ENCODE assay signal across 18 mouse cellular contexts in genomic region chr1:34020599-34020998, GRCm38 (mm10).
DNase-seq lines count a peak whose midpoint lies in the region; ATAC-seq and TF ChIP-seq lines count a peak whose summit lies in the region.
"Had no signal": no experiment of that assay in that cellular context is flagged by ENCODE, and none has a peak within 500 bp of the region (broad histone marks: within the 10 kb centered on the region; RNA-seq: fewer than 3 reads in every experiment).

No protein-coding gene starts in this region.

- no peaks in the 10 kb centered on the region for H3K9me3 ChIP-seq in hindbrain, embryonic 15.5 days
- no peaks in the 10 kb centered on the region for H3K9me3 ChIP-seq in hindbrain, embryonic 13.5 days
- H3K9me3 ChIP-seq in embryonic facial prominence, embryonic 13.5 days: no peaks in the 10 kb centered on the region
- no peaks in the 10 kb centered on the region for H3K9me3 ChIP-seq in limb, embryonic 13.5 days
- no peaks in the 10 kb centered on the region for H3K9me3 ChIP-seq in intestine, embryonic 16.5 days (ENCODE audit: control insufficient read depth, low read length)
- H3K9me3 ChIP-seq: forebrain, embryonic 15.5 days; liver, embryonic 13.5 days; lung, embryonic 15.5 days had no signal

- TF ChIP-seq POLR2A in heart, adult 2 months (IDR thresholded peaks at IDR 0.05; ENCODE audit: insufficient read depth, low read depth, low read length): no peak

- peaks cover 12% of the 10 kb centered on the region for H3K4me1 ChIP-seq in heart, adult 2 months (ENCODE audit: control insufficient read depth, insufficient read depth, low read length)
- H3K4me1 ChIP-seq in hindbrain, embryonic 15.5 days (replicated peaks): peaks cover 25% of the 10 kb centered on the region
- H3K4me1 ChIP-seq in hindbrain, embryonic 13.5 days (replicated peaks): peaks cover 17% of the 10 kb centered on the region
- H3K4me1 ChIP-seq in embryonic facial prominence, embryonic 13.5 days: peaks cover 27% of the 10 kb centered on the region
- H3K4me1 ChIP-seq in limb, embryonic 13.5 days: peaks cover 66% of the 10 kb centered on the region
- no peaks in the 10 kb centered on the region for H3K4me1 ChIP-seq in intestine, embryonic 16.5 days (ENCODE audit: control insufficient read depth, insufficient read depth, low read length)
- H3K4me1 ChIP-seq: liver, embryonic 13.5 days; lung, embryonic 15.5 days had no signal

- ATAC-seq in hindbrain, embryonic 15.5 days (ENCODE audit: low FRiP score, low read depth): 0 out of 2 replicates have a peak, but pooled peaks have one; percentile 47
- ATAC-seq in hindbrain, embryonic 13.5 days (ENCODE audit: low FRiP score): no peak
- no peak for ATAC-seq in embryonic facial prominence, embryonic 13.5 days (ENCODE audit: insufficient number of reproducible peaks, insufficient read depth, low FRiP score, low TSS enrichment, low read depth)
- 0 out of 2 replicates have a peak, but pooled peaks have one; percentile 41 for ATAC-seq in limb, embryonic 13.5 days (ENCODE audit: low FRiP score, low read depth)
- no peak for ATAC-seq in intestine, embryonic 16.5 days

- no peaks in the 10 kb centered on the region for H3K27me3 ChIP-seq in heart, adult 2 months (ENCODE audit: control insufficient read depth, insufficient read depth, low read length)
- no peaks in the 10 kb centered on the region for H3K27me3 ChIP-seq in hindbrain, embryonic 15.5 days
- H3K27me3 ChIP-seq in hindbrain, embryonic 13.5 days: no peaks in the 10 kb centered on the region
- H3K27me3 ChIP-seq in embryonic facial prominence, embryonic 13.5 days: no peaks in the 10 kb centered on the region
- no peaks in the 10 kb centered on the region for H3K27me3 ChIP-seq in limb, embryonic 13.5 days
- no peaks in the 10 kb centered on the region for H3K27me3 ChIP-seq in intestine, embryonic 16.5 days (replicated peaks; ENCODE audit: control insufficient read depth, insufficient read depth, low read length)
- H3K27me3 ChIP-seq: forebrain, embryonic 15.5 days; liver, embryonic 13.5 days; lung, embryonic 15.5 days had no signal

- H3K27ac ChIP-seq in heart, adult 2 months: peak overlapping the region; percentile 59
- H3K27ac ChIP-seq in hindbrain, embryonic 15.5 days (replicated peaks): 0 out of 2 replicates have a peak overlapping the region, but pooled peaks have one; percentile 18
- H3K27ac ChIP-seq in hindbrain, embryonic 13.5 days: no peak overlapping the region
- H3K27ac ChIP-seq in embryonic facial prominence, embryonic 13.5 days: no peak overlapping the region; the same call in 1 of the 2 replicates
- peak overlapping the region; percentile 59 for H3K27ac ChIP-seq in limb, embryonic 13.5 days
- no peak overlapping the region for H3K27ac ChIP-seq in intestine, embryonic 16.5 days (ENCODE audit: low read length)
- H3K27ac ChIP-seq: forebrain, embryonic 15.5 days; liver, embryonic 13.5 days; lung, embryonic 15.5 days had no signal

- no peak for TF ChIP-seq CTCF in heart, adult 2 months (IDR thresholded peaks at IDR 0.05)

- DNase-seq in heart, adult 2 months: no peak
- no peak for DNase-seq in heart, postnatal 36 days
- DNase-seq in cerebellum, postnatal 4 days (ENCODE audit: low spot score in 2 of 2): no peak
- DNase-seq: adrenal gland, postnatal 25 days; cerebellum, adult 8-10 months; kidney, adult 11 months; kidney, postnatal 10 days; layer of hippocampus, postnatal 36 days; liver, embryonic 13.5 days; lung, postnatal 4 days; right cerebral cortex, adult 18-20 months had no signal

- H3K4me2 ChIP-seq in hindbrain, embryonic 15.5 days: no peak overlapping the region
- H3K4me2 ChIP-seq in hindbrain, embryonic 13.5 days: no peak overlapping the region
- H3K4me2 ChIP-seq in embryonic facial prominence, embryonic 13.5 days: peak overlapping the region; percentile 24
- peak overlapping the region; percentile 42 for H3K4me2 ChIP-seq in limb, embryonic 13.5 days (replicated peaks)
- no peak overlapping the region for H3K4me2 ChIP-seq in intestine, embryonic 16.5 days (ENCODE audit: low read depth, low read length)
- H3K4me2 ChIP-seq: forebrain, embryonic 15.5 days; liver, embryonic 13.5 days; lung, embryonic 15.5 days had no signal

- peak overlapping the region; percentile 9; the same call in 1 of the 2 replicates for H3K9ac ChIP-seq in heart, adult 2 months (ENCODE audit: low read depth, low read length)
- H3K9ac ChIP-seq in hindbrain, embryonic 15.5 days: no peak overlapping the region
- H3K9ac ChIP-seq in hindbrain, embryonic 13.5 days: no peak overlapping the region
- no peak overlapping the region for H3K9ac ChIP-seq in embryonic facial prominence, embryonic 13.5 days
- H3K9ac ChIP-seq in limb, embryonic 13.5 days: no peak overlapping the region
- H3K9ac ChIP-seq in intestine, embryonic 16.5 days (ENCODE audit: low read depth, low read length): no peak overlapping the region
- H3K9ac ChIP-seq: forebrain, embryonic 15.5 days; liver, embryonic 13.5 days; lung, embryonic 15.5 days had no signal

- peaks cover 16% of the 10 kb centered on the region for H3K79me2 ChIP-seq in heart, adult 2 months (replicated peaks; ENCODE audit: control insufficient read depth, insufficient read depth, low read length)

- 68% methylated on average over 6 of the region's 6 CpGs for WGBS in heart, adult 2 months
- WGBS in hindbrain, embryonic 15.5 days: 75% methylated on average over 6 of the region's 6 CpGs
- WGBS in hindbrain, embryonic 13.5 days: 76% methylated on average over 6 of the region's 6 CpGs
- 68% methylated on average over 6 of the region's 6 CpGs for WGBS in embryonic facial prominence, embryonic 13.5 days
- 39% methylated on average over 6 of the region's 6 CpGs for WGBS in limb, embryonic 13.5 days
- WGBS in intestine, embryonic 16.5 days: 85% methylated on average over 6 of the region's 6 CpGs

- H3K4me3 ChIP-seq in heart, adult 2 months: no peak overlapping the region
- H3K4me3 ChIP-seq in hindbrain, embryonic 15.5 days: no peak overlapping the region
- H3K4me3 ChIP-seq in hindbrain, embryonic 13.5 days: no peak overlapping the region
- H3K4me3 ChIP-seq in embryonic facial prominence, embryonic 13.5 days: no peak overlapping the region
- no peak overlapping the region for H3K4me3 ChIP-seq in limb, embryonic 13.5 days
- no peak overlapping the region for H3K4me3 ChIP-seq in intestine, embryonic 16.5 days (ENCODE audit: low read length)
- H3K4me3 ChIP-seq: forebrain, embryonic 15.5 days; liver, embryonic 13.5 days; lung, embryonic 15.5 days had no signal

- intact Hi-C loops in heart, adult 2 months (cut with DNase I): no loop called here
- intact Hi-C loops in heart, postnatal 36 days (cut with DNase I): no loop called here

- peaks cover 22% of the 10 kb centered on the region for H3K36me3 ChIP-seq in heart, adult 2 months (ENCODE audit: control insufficient read depth, insufficient read depth, low read length)
- H3K36me3 ChIP-seq in hindbrain, embryonic 15.5 days: no peaks in the 10 kb centered on the region
- H3K36me3 ChIP-seq in hindbrain, embryonic 13.5 days: no peaks in the 10 kb centered on the region
- no peaks in the 10 kb centered on the region for H3K36me3 ChIP-seq in embryonic facial prominence, embryonic 13.5 days
- no peaks in the 10 kb centered on the region for H3K36me3 ChIP-seq in limb, embryonic 13.5 days
- H3K36me3 ChIP-seq in intestine, embryonic 16.5 days (ENCODE audit: control insufficient read depth, insufficient read depth, low read length): no peaks in the 10 kb centered on the region
- H3K36me3 ChIP-seq: forebrain, embryonic 15.5 days; liver, embryonic 13.5 days; lung, embryonic 15.5 days had no signal

- no peak for TF ChIP-seq EP300 in heart, adult 2 months (IDR thresholded peaks at IDR 0.05; ENCODE audit: insufficient read depth, low read depth, low read length)

Comparison
In these comparisons a context has a peak if more than half of its experiments do, and no peak if none do; other contexts are left out.
1. H3K27ac ChIP-seq: peak in heart, adult 2 months (single experiment), hindbrain, embryonic 15.5 days (single experiment) and limb, embryonic 13.5 days (single experiment); none in hindbrain, embryonic 13.5 days (single experiment), embryonic facial prominence, embryonic 13.5 days (single experiment) and intestine, embryonic 16.5 days (single experiment).
2. ATAC-seq: peak in hindbrain, embryonic 15.5 days (single experiment) and limb, embryonic 13.5 days (single experiment); none in hindbrain, embryonic 13.5 days (single experiment), embryonic facial prominence, embryonic 13.5 days (single experiment) and intestine, embryonic 16.5 days (single experiment).
3. H3K4me2 ChIP-seq: peak in embryonic facial prominence, embryonic 13.5 days (single experiment) and limb, embryonic 13.5 days (single experiment); none in hindbrain, embryonic 15.5 days (single experiment), hindbrain, embryonic 13.5 days (single experiment) and intestine, embryonic 16.5 days (single experiment).